Mouse (Mus musculus) E14TG2a.4 (cell line): Measurements from ENCODE around the gene Ampd2.

Source experiments
- CTCF ChIP-seq: conservative IDR thresholded peaks from 2 replicates; pipeline ENCODE4 v1.5.1; 2014; ENCODE audit warnings: low read length
- NANOG ChIP-seq: IDR thresholded peaks from 2 replicates; pipeline ENCODE4 v1.6.1; 2014; ENCODE audit warnings: borderline replicate concordance, low read length, mixed read lengths
- POU5F1 ChIP-seq: IDR thresholded peaks from 2 replicates; pipeline ENCODE4 v1.6.1; 2014; ENCODE audit warnings: low read length, borderline replicate concordance

- TF ChIP-seq CTCF (no peak), POU5F1 (no peak), NANOG (no peak)
These were observed 39.9 kb upstream of the Ampd2 start for GRCm38 (mm10) chr3:108126327-108126726.
